Mouse (Mus musculus) gastrocnemius, adult 2 months (tissue): ENCODE measurements around the gene 2610028H24Rik. TPM values are rescaled to one million over a fixed set of nuclear protein-coding genes. Genes with fewer than 3 reads are reported as not detected.

ENCODE experiments used
- DNase-seq: peaks from one replicate; pipeline ENCODE4 v3.0.0; 2022
- H3K27ac ChIP-seq: fragments of 200-600 bp; 2 replicates; pipeline ENCODE4 v1.8.1; 2022; ENCODE audit warnings: mild to moderate bottlenecking
- H3K4me3 ChIP-seq: fragments of 200-600 bp; 2 replicates; pipeline ENCODE4 v1.8.1; 2022; ENCODE audit warnings: mild to moderate bottlenecking, moderate library complexity
- CTCF ChIP-seq: fragments of 200-600 bp; IDR thresholded peaks from 2 replicates; pipeline ENCODE4 v1.8.1; 2022; ENCODE audit warnings: antibody characterized with exemption, mild to moderate bottlenecking, moderate library complexity
- intact Hi-C: fragments of 180-260 bp; cut with DNase I; formaldehyde crosslinking; loops from one replicate; pipeline ENCODE4 v1.15.1; 2025
- total RNA-seq, 2 experiments: library from RNA; stranded (reverse); gene quantifications; 2 replicates each; pipeline ENCODE4 v1.2.3; 2021

2610028H24Rik gene
- total RNA-seq, 2 experiments from 2014 or later, result 0.22 TPM; not detected in 1

- no peak for TF ChIP-seq CTCF
- H3K4me3 ChIP-seq, result no peak overlapping the region
- H3K27ac ChIP-seq, result no peak overlapping the region
- intact Hi-C loops, result loop anchor here (10.0 kb wide), 1 partner anchor 164 kb away; the partner anchor contains the start of gene Col6a2
- DNase-seq, result no peak
These were observed 12.4 kb downstream of the 2610028H24Rik start for GRCm38 (mm10) chr10:76461255-76461654.

- intact Hi-C loops, result loop anchor here (10.0 kb wide), 1 partner anchor 162 kb away; the partner anchor contains the start of gene Col6a2
- no peak for DNase-seq
- Histone ChIP-seq H3K27ac (no peak overlapping the region), H3K4me3 (no peak overlapping the region)
- no peak for TF ChIP-seq CTCF
These were observed 13.4 kb downstream of the 2610028H24Rik start for GRCm38 (mm10) chr10:76462312-76462711.

- no peak for DNase-seq
- no peak overlapping the region for H3K27ac ChIP-seq
- no peak for TF ChIP-seq CTCF
- H3K4me3 ChIP-seq, result no peak overlapping the region
- intact Hi-C loops, result loop anchor here (10.0 kb wide), 1 partner anchor 162 kb away; the partner anchor contains the start of gene Col6a2
These were observed 13.8 kb downstream of the 2610028H24Rik start for GRCm38 (mm10) chr10:76462721-76463120.

- intact Hi-C loops, result loop anchor here (5.0 to 10.0 kb wide), 2 partner anchors 156 to 264 kb away; partner anchors contain the start of gene Col6a2
- TF ChIP-seq CTCF, result peak; percentile 52
- Histone ChIP-seq H3K4me3 (peak within 1 kb of the TSS; percentile 97), H3K27ac (peak within 1 kb of the TSS; percentile 96)
- peak; percentile 94 for DNase-seq
These were observed 19.6 kb downstream of the 2610028H24Rik start, which contains the start of the genes Mcm3ap and Ybey for GRCm38 (mm10) chr10:76468203-76469162. TSS of gene Mcm3ap (plus strand) at chr10:76468927. TSS of gene Ybey (minus strand) at chr10:76469114.

GRCm38 (mm10) chr10:76473759-76474158, 24.9 kb downstream of the 2610028H24Rik start:
- DNase-seq, result no peak
- Histone ChIP-seq H3K4me3 (no peak overlapping the region), H3K27ac (no peak overlapping the region)
- TF ChIP-seq CTCF, result no peak
- intact Hi-C loops, result no loop called here

GRCm38 (mm10) chr10:76480851-76481250, 32.0 kb downstream of the 2610028H24Rik start:
- no peak overlapping the region for H3K27ac ChIP-seq
- intact Hi-C loops, result no loop called here

GRCm38 (mm10) chr10:76481480-76481879, 32.6 kb downstream of the 2610028H24Rik start:
- intact Hi-C loops, result no loop called here

More at GRCm38 (mm10) chr10:76480851-76481250, 32.0 kb downstream of the 2610028H24Rik start:
- no peak for TF ChIP-seq CTCF
- DNase-seq, result no peak
- no peak overlapping the region for H3K4me3 ChIP-seq

GRCm38 (mm10) chr10:76486302-76486701, 37.4 kb downstream of the 2610028H24Rik start:
- Histone ChIP-seq H3K27ac (no peak overlapping the region), H3K4me3 (no peak overlapping the region)
- TF ChIP-seq CTCF, result no peak
- intact Hi-C loops, result no loop called here
- no peak for DNase-seq

More at GRCm38 (mm10) chr10:76481480-76481879, 32.6 kb downstream of the 2610028H24Rik start:
- Histone ChIP-seq H3K27ac (no peak overlapping the region), H3K4me3 (no peak overlapping the region)
- no peak for DNase-seq
- no peak for TF ChIP-seq CTCF

GRCm38 (mm10) chr10:76488265-76488664, 39.4 kb downstream of the 2610028H24Rik start:
- H3K27ac ChIP-seq, result no peak overlapping the region
- DNase-seq, result no peak
- no peak overlapping the region for H3K4me3 ChIP-seq
- intact Hi-C loops, result no loop called here
- TF ChIP-seq CTCF, result no peak

GRCm38 (mm10) chr10:76489205-76489604, 40.3 kb downstream of the 2610028H24Rik start:
- intact Hi-C loops, result no loop called here
- H3K4me3 ChIP-seq, result no peak overlapping the region
- DNase-seq, result no peak
- no peak for TF ChIP-seq CTCF
- H3K27ac ChIP-seq, result no peak overlapping the region

- no peak for DNase-seq
- intact Hi-C loops, result no loop called here
- no peak for TF ChIP-seq CTCF
- no peak overlapping the region for H3K27ac ChIP-seq
- H3K4me3 ChIP-seq, result no peak overlapping the region
These were observed 44.6 kb downstream of the 2610028H24Rik start for GRCm38 (mm10) chr10:76493527-76493926.

- intact Hi-C loops, result no loop called here
- no peak for DNase-seq
- H3K27ac ChIP-seq, result no peak overlapping the region
- no peak for TF ChIP-seq CTCF
- no peak overlapping the region for H3K4me3 ChIP-seq
These were observed 46.6 kb downstream of the 2610028H24Rik start for GRCm38 (mm10) chr10:76495501-76495900.

GRCm38 (mm10) chr10:76496366-76496765, 47.5 kb downstream of the 2610028H24Rik start:
- H3K4me3 ChIP-seq, result no peak overlapping the region
- no peak for TF ChIP-seq CTCF
- no peak for DNase-seq
- intact Hi-C loops, result no loop called here
- H3K27ac ChIP-seq, result peak overlapping the region; percentile 16; the same call in 1 of the 2 replicates
